31 mouse cellular contexts compared by ENCODE assay signal in the genomic region with DNA sequence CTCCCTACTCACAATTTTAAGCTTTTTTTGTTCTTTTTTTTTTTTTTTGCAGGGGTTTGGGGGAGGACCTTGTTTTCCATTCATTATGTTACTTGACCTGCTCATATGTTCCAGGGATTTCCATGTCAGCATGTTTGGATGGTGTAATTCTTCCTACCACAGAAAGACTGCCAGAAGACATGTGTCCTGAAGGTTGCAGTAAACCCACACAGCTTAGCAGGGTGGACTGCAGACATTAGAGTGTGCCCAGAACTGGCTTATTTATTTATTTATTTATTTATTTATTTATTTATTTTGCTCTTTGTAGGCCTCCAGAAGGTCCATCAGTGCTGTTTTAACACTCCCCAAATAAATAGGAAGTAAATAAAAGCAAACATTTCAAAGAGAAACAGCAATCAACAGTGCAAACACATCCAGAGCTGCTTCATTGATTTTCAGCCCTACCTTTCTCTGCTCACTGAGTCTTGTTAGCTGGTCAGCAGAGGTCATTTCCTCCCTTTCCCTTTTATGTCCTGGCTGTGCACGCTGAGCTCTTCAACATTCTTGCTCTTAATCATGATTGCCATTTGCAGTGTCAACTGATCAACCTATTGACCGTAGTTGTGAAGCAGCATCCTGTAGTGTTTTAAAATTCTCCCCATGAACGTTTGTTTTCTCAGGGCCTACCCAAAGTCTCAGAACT.
DNase-seq lines count a peak whose midpoint lies in the region; ATAC-seq lines count a peak whose summit lies in the region.
"Had no signal": no experiment of that assay in that cellular context is flagged by ENCODE, and none has a peak within 500 bp of the region (broad histone marks: within the 10 kb centered on the region; RNA-seq: fewer than 3 reads in every experiment).

No protein-coding gene starts in this region.

- no peak overlapping the region for H3K4me2 ChIP-seq in kidney, embryonic 14.5 days (replicated peaks; ENCODE audit: low read depth, low read length)
- no peak overlapping the region for H3K4me2 ChIP-seq in midbrain, embryonic 16.5 days (ENCODE audit: low read length)
- no peak overlapping the region for H3K4me2 ChIP-seq in neural tube, embryonic 15.5 days
- H3K4me2 ChIP-seq: forebrain, embryonic 12.5 days; hindbrain, embryonic 15.5 days; midbrain, embryonic 15.5 days had no signal

- DNase-seq in kidney, adult 9 months, result no peak
- peak; percentile 16 for DNase-seq in midbrain, embryonic 10.5 days (ENCODE audit: low spot score)
- peak; percentile 22 for DNase-seq in embryo, embryonic 9.5 days (ENCODE audit: extremely low spot score)
- no peak for DNase-seq in left cerebral cortex, adult 9 months (ENCODE audit: low spot score in 2 of 2)
- DNase-seq: adrenal gland, postnatal 14 days; cerebellum, adult 11-12 months; cerebellum, postnatal 10 days; gastrocnemius, postnatal 10 days; heart, postnatal 14 days; kidney, adult 2 months; kidney, postnatal 4 days; left cerebral cortex, postnatal 4 days; lung, adult 2 months; lung, postnatal 10 days; right cerebral cortex, adult 18-20 months; spleen, adult 18-20 months; thymus, adult 18-20 months; thymus, postnatal 25 days had no signal

- WGBS in kidney, embryonic 14.5 days, result 4% methylated on average over 3 of the region's 3 CpGs
- WGBS in midbrain, embryonic 10.5 days, result 22% methylated on average over 3 of the region's 3 CpGs
- 17% methylated on average over 3 of the region's 3 CpGs for WGBS in midbrain, embryonic 16.5 days
- 34% methylated on average over 3 of the region's 3 CpGs for WGBS in neural tube, embryonic 15.5 days

- H3K9me3 ChIP-seq in kidney, embryonic 14.5 days (ENCODE audit: control insufficient read depth, low read length), result no peaks in the 10 kb centered on the region
- no peaks in the 10 kb centered on the region for H3K9me3 ChIP-seq in midbrain, embryonic 10.5 days (replicated peaks)
- no peaks in the 10 kb centered on the region for H3K9me3 ChIP-seq in midbrain, embryonic 16.5 days (replicated peaks; ENCODE audit: control insufficient read depth, low read length, poor library complexity, severe bottlenecking)
- no peaks in the 10 kb centered on the region for H3K9me3 ChIP-seq in neural tube, embryonic 15.5 days (replicated peaks)
- H3K9me3 ChIP-seq: forebrain, embryonic 12.5 days; hindbrain, embryonic 10.5 days; hindbrain, embryonic 15.5 days; midbrain, embryonic 15.5 days had no signal

- peak overlapping the region; percentile 11; the same call in 1 of the 2 replicates for H3K27ac ChIP-seq in kidney, embryonic 14.5 days (ENCODE audit: low read depth, low read length)
- H3K27ac ChIP-seq in midbrain, embryonic 10.5 days (replicated peaks), result no peak overlapping the region
- no peak overlapping the region for H3K27ac ChIP-seq in midbrain, embryonic 16.5 days (ENCODE audit: low read length)
- H3K27ac ChIP-seq in neural tube, embryonic 15.5 days (replicated peaks), result no peak overlapping the region
- H3K27ac ChIP-seq: forebrain, embryonic 12.5 days; hindbrain, embryonic 10.5 days; hindbrain, embryonic 15.5 days; liver, embryonic 14.5 days; macrophage; midbrain, embryonic 15.5 days; stomach, postnatal 0 days had no signal

- H3K36me3 ChIP-seq in kidney, embryonic 14.5 days (ENCODE audit: control insufficient read depth, insufficient read depth, low read length), result no peaks in the 10 kb centered on the region
- no peaks in the 10 kb centered on the region for H3K36me3 ChIP-seq in midbrain, embryonic 10.5 days
- no peaks in the 10 kb centered on the region for H3K36me3 ChIP-seq in midbrain, embryonic 16.5 days (ENCODE audit: control insufficient read depth, insufficient read depth, low read length)
- H3K36me3 ChIP-seq in neural tube, embryonic 15.5 days, result no peaks in the 10 kb centered on the region
- H3K36me3 ChIP-seq: forebrain, embryonic 12.5 days; hindbrain, embryonic 10.5 days; hindbrain, embryonic 15.5 days; midbrain, embryonic 15.5 days had no signal

- no peak overlapping the region for H3K9ac ChIP-seq in kidney, embryonic 14.5 days (ENCODE audit: low read depth, low read length)
- no peak overlapping the region for H3K9ac ChIP-seq in midbrain, embryonic 16.5 days (ENCODE audit: low read depth, low read length)
- H3K9ac ChIP-seq in neural tube, embryonic 15.5 days (replicated peaks), result no peak overlapping the region
- H3K9ac ChIP-seq: forebrain, embryonic 12.5 days; hindbrain, embryonic 15.5 days; liver, embryonic 14.5 days; midbrain, embryonic 15.5 days had no signal

- H3K27me3 ChIP-seq in kidney, embryonic 14.5 days (ENCODE audit: control insufficient read depth, insufficient read depth, low read length), result no peaks in the 10 kb centered on the region
- no peaks in the 10 kb centered on the region for H3K27me3 ChIP-seq in midbrain, embryonic 10.5 days (ENCODE audit: low read depth, poor library complexity, severe bottlenecking)
- no peaks in the 10 kb centered on the region for H3K27me3 ChIP-seq in midbrain, embryonic 16.5 days (ENCODE audit: control insufficient read depth, insufficient read depth, low read depth, low read length)
- no peaks in the 10 kb centered on the region for H3K27me3 ChIP-seq in neural tube, embryonic 15.5 days (replicated peaks)
- H3K27me3 ChIP-seq: forebrain, embryonic 12.5 days; hindbrain, embryonic 15.5 days; midbrain, embryonic 15.5 days; Patski had no signal

- peak; percentile 78; the same call in 1 of the 2 replicates for ATAC-seq in kidney, embryonic 14.5 days (ENCODE audit: low FRiP score, low TSS enrichment)
- no peak for ATAC-seq in midbrain, embryonic 16.5 days
- ATAC-seq in neural tube, embryonic 15.5 days (ENCODE audit: low FRiP score), result no peak
- ATAC-seq: inflammation-experienced regulatory T-cells, adult 6 months; midbrain, embryonic 15.5 days; Patski had no signal

- no peaks in the 10 kb centered on the region for H3K4me1 ChIP-seq in kidney, embryonic 14.5 days (ENCODE audit: control insufficient read depth, insufficient read depth, low read length)
- peaks cover 4% of the 10 kb centered on the region for H3K4me1 ChIP-seq in midbrain, embryonic 10.5 days
- H3K4me1 ChIP-seq in midbrain, embryonic 16.5 days (ENCODE audit: control insufficient read depth, insufficient read depth, low read length), result no peaks in the 10 kb centered on the region
- no peaks in the 10 kb centered on the region for H3K4me1 ChIP-seq in neural tube, embryonic 15.5 days
- H3K4me1 ChIP-seq: forebrain, embryonic 12.5 days; hindbrain, embryonic 10.5 days; hindbrain, embryonic 15.5 days; midbrain, embryonic 15.5 days had no signal

- no peak overlapping the region for H3K4me3 ChIP-seq in kidney, embryonic 14.5 days (ENCODE audit: low read length)
- no peak overlapping the region for H3K4me3 ChIP-seq in midbrain, embryonic 10.5 days
- H3K4me3 ChIP-seq in midbrain, embryonic 16.5 days (ENCODE audit: low read depth, low read length), result no peak overlapping the region
- H3K4me3 ChIP-seq in neural tube, embryonic 15.5 days (replicated peaks), result no peak overlapping the region
- H3K4me3 ChIP-seq: erythroblast, embryonic 14.5 days; forebrain, embryonic 12.5 days; hindbrain, embryonic 10.5 days; hindbrain, embryonic 15.5 days; midbrain, embryonic 15.5 days had no signal

Comparison
In these comparisons a context has a peak if more than half of its experiments do, and no peak if none do; other contexts are left out.
1. DNase-seq: peak in midbrain, embryonic 10.5 days (single experiment) and embryo, embryonic 9.5 days (single experiment); none in kidney, adult 9 months (single experiment) and left cerebral cortex, adult 9 months (0 of 2).